Mouse (Mus musculus) lung, postnatal 4 days (tissue): Measurements from ENCODE around the gene Hspb1.

ENCODE experiments used
- DNase-seq, 2 experiments: peaks; one replicate each; pipeline ENCODE4 v3.0.0; 2021

Gene Hspb1

DNA sequence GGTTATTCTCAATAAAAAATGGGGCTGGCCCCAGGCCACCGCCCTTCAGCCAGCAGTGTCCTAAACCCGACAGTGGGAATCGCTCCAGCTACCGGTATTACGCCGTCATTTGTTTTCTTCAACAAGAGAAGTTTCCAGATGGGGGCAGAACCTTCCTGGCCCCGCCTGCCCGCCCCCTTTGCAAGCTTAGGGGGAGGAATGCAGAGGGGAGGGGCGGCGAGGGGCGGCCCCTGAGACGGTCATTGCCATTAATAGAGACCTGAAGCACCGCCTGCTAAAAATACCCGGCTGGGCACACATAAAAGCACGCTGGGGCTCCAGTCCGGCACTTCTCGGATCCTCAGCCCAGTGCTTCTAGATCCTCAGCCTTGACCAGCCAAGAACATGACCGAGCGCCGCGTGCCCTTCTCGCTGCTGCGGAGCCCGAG is at the start of gene Hspb1:
TSS of gene Hspb1 (plus strand) at position 245 of the 428 bp plus-strand sequence.
- DNase-seq: peak; percentile 87 to 94

DNA sequence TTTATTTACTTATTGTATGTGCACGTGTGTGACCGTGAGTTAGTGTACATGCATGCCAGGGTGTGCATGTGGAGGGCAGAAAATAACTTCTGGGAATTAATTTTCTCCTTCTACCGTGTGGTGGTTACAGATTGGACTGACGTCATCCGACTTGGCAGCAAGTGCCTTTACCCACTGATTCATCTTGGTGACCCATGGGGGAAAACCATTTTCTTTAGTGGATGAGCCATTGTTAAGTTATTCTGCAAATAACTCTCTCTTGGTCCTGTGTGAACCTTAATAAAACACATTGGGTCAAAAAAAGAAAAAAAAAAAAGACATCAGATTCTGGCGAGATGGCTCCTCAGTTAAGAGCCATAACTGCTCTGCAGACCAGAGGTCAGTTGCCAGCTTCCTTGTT is 46.1 kb upstream of the Hspb1 start:
- no peak for DNase-seq

GRCm38 (mm10) chr5:135843418-135843817 is 44.3 kb upstream of the Hspb1 start:
- DNase-seq: peak in 1 of 2 experiments; percentile 49

- DNase-seq: no peak
Measured at GRCm38 (mm10) chr5:135845676-135846320, 41.9 kb upstream of the Hspb1 start.

- DNase-seq: no peak
Measured at GRCm38 (mm10) chr5:135847460-135847859, 40.3 kb upstream of the Hspb1 start.

DNA sequence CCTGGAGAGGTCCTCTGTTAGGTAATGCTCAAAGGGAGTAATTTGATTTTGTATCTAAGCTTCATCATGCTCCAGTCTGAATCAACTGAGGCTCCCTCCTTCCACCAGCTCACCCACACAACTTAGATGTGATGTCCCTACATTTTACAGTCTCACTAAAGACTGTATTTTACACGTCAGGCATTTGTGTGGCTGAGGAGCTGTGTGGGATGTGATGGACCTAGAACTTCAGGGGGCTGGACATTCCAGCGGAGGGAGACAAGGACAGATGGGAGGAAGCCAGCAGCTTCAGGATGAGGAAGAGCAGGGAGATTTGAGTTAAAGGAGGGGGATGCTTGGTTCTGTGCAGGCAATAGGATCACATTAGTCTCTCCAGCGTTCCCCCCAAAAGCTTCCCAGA is 39.8 kb upstream of the Hspb1 start:
- DNase-seq: no peak

DNA sequence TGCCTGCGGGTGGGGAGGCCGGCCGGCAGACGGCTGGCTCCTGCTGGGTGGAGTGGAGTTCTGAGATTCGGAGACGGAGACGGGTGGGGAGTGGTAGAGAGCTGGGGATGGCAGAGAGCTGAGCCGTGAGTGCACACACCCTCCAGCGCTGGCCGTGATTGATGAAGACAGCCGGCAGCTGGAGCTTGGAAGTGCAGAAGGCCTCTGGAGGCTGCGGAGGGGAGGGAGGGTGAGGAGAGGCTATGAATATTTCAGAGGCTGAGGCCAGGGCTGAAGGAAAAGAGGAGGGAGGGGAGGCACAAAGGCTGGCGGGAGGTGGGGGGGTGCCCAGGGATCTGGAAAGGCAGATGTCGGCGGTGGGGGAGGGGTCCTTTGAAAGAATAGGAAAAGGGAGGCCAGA is 36.7 kb upstream of the Hspb1 start:
- DNase-seq: peak in 1 of 2 experiments; percentile 44

- DNase-seq: no peak
Measured at GRCm38 (mm10) chr5:135851481-135851880, 36.2 kb upstream of the Hspb1 start.

DNA sequence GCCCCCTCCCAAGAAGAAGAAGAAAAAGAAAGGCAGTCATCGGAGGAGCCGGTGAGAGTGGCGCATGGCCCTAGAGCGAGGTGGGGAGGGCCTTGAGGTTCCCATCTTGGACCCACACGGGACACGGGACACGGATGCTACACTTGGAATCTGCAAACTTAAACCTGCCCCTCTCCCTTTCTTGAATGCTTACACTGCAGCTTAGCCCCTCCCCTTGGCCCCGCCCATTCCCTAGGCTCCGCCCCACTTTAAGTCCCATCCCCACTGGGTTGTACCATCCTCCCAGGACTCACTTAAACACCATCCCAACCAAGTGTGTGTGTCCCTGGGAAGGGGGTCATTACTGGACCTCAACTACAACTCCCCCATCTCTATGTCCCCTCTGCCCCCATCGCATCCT is 35.3 kb upstream of the Hspb1 start:
- DNase-seq: no peak

DNA sequence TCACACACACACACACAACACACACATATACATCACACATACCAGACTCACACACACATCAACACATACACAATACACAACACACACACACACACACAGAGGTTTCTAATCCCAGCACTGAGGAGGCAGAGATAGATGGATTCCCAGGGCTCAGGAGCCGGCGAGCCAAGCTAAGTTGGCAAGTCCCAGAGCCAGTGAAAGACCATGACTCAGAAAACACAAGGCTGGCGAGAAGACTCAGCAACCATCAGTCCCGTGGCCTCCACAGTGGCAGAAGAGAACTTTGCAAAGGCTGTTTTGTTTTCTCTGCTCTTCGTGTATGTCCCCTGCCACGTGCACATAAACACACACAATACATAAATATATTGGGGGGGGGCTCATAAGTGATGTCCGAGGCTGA is 34.0 kb upstream of the Hspb1 start:
- DNase-seq: no peak

- DNase-seq: peak; percentile 56 to 75
Measured at GRCm38 (mm10) chr5:135855156-135855555, 32.6 kb upstream of the Hspb1 start.

- DNase-seq: no peak
Measured at GRCm38 (mm10) chr5:135866662-135867061, 21.1 kb upstream of the Hspb1 start.

- peak; percentile 34 to 45 for DNase-seq
Measured at GRCm38 (mm10) chr5:135867637-135868593, 19.8 kb upstream of the Hspb1 start.

GRCm38 (mm10) chr5:135868653-135869052 is 19.1 kb upstream of the Hspb1 start:
- DNase-seq: no peak

DNA sequence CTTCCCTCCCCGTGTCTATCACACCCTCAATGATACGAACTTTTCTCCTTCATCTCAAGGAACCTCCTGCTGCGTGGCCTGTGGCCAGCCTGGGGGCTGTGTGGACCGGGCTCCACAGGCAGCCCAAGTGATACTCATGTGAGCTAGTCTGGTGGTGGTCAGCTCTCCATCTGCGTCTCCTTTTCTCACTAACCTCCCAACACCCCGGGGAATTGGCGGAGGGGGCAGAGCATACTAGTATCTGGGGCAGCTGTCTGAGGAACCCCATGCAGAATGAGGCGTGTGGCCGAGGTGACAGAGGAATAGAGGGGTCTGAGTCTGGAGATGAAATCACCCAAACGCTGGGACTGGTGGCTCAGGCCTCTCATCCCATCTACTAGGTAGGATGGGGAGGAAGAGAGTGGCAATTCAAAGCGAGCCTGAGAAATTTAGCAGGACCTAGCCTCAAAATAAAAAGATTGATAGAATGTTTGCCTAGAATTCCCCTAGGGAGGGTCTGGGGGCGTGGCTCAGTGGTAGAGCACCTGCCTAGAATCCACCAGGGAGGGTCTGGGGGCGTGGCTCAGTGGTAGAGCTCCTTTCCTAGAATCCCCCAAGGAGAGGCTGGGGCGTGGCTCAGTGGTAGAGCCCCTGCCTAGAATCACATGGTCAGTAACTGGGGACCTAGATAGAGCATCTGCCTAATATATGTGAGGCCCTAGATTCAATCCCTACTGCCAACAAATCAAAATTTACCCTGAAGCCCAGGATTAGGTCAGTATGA is 17.9 kb upstream of the Hspb1 start:
- DNase-seq: no peak

DNA sequence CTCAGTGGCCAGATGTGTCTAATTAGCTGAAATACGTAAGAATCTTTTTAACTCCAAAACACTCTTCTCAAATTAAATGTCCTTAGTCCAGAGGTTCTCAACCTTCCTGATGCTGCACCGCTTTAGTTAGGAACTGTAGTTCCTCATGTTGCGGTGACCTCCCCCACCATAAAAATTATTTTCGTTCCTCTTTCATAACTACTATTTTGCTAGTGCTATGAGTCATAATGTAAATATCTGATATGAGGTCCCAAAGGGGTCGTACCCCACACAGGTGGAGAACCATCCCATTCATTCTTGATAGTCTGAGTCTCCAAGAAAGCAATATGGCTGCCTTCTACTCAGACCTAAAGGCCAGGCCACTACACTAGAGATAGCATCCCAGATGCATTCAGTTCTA is 17.2 kb upstream of the Hspb1 start:
- no peak for DNase-seq

DNA sequence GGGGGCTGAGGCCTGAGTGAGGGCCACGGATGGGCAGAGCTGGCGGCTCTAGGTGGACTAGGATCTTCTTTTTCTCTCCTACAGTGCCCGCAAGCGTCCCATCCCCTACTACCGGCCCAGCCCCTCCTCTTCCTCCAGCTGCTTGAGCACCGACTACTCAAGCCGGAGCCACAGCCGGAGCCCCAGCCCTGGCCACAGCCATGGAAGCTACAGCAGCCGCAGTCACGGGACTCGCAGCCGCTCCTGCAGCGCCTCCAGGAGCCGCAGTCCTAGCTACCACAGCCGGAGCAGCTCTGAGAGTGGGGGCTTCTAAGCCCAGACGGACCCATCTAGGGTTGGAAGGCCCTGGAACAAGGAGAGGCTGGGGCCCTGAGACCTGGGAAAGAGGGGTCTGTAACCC is 14.7 kb upstream of the Hspb1 start:
- no peak for DNase-seq

GRCm38 (mm10) chr5:135873753-135874152 is 14.0 kb upstream of the Hspb1 start:
- DNase-seq: no peak

- peak; percentile 66 to 76 for DNase-seq
Measured at GRCm38 (mm10) chr5:135877180-135877579, 10.5 kb upstream of the Hspb1 start.

- DNase-seq: peak; percentile 55 to 63
Measured at GRCm38 (mm10) chr5:135877831-135878231, 9.9 kb upstream of the Hspb1 start.

DNA sequence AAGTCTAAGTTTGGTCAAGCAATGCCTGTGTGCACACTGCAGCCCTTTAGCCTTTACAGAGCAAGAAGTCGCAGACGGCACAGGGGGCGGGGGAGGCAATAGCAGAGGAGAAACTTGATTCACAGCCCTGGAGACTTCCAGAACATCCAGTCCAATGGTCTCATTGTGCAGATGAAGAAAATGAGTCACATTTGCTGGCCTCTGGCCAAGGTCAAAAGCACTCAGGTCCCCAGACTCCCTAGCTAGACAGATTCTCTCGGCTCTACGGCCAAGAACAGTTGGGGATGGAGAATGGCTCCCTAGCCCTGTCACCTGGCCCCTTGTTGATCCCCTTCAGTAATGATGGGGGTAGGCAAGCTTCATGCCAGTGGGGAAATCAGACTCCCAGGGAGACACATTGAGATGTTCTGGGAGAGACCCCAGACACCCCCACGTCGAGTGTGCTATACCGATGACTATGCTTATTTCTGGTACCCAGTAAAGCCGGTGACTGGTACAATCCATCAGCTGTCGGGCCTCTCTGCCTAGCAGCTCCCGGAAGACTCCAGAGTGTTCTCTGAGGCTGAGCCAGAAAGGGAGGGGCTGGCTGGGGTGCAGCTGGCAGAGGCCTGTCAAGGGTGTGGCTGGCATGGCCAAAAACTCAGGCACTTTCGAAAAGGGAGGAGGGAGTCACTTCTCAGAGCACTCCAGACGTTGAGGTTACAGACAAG is 8.1 kb upstream of the Hspb1 start:
- DNase-seq: peak; percentile 79 to 90

- DNase-seq: no peak
Measured at GRCm38 (mm10) chr5:135884641-135885040, 3.1 kb upstream of the Hspb1 start.
